Mouse (Mus musculus): Measurements from ENCODE around the gene Tmcc1.

DNA sequence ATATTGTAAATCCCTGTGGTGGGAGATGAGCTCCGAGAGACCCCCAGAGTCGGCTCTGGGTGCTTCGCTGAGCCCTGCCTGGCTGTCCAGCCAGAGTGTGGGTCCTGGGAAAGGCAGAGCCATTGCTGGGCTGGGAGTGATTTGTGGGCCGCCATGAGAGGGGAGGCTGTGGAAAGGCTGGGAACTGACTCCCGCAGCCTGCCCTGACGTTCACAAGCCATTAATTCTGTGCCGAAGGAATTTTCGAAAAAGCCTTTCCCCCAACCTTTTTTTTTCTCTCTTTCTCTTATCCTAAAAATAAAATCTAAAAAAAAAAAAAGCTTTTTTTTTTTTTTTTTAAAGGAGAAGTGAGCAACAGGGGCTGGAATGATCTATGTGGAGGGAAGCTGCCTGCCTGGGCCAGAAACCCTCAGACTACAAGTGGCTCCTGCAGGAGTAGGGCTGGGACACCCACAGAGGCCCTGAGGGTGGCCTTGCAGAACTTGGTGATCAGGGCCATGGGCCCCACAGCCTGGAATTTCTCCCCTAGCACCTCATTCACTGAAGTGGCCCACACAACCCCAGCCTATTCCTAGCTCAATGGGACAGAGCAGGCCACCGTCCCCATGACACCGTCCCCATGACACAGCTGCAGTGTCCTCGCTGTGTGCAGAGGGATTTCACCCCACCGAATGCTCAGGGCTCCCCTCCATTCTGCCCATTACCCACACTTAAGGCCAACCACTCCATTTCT, 209.8 kb downstream of the Tmcc1 start:
- no peak for TF ChIP-seq CTCF (IDR thresholded peaks at IDR 0.05; ENCODE audit: borderline replicate concordance, extremely low read depth, insufficient read depth, insufficient read length)
- TF ChIP-seq POLR2A (IDR thresholded peaks at IDR 0.05; ENCODE audit: borderline replicate concordance, extremely low read depth, insufficient read depth, insufficient read length, poor library complexity, severe bottlenecking), result no peak
